Mouse (Mus musculus) heart, adult 2 months (tissue): ENCODE measurements at regions not wholly inside any gene's neighbourhood (a gene's known extent, or its start where the extent isn't known, plus 50 kb on each side); places are given as distances from the start of the nearest gene placed in this dataset.

Experiments used
- DNase-seq, 2 experiments: peaks; one replicate each; pipeline ENCODE4 v3.0.0; 2021
- H3K27ac ChIP-seq: fragments of 200-600 bp; 2 replicates; pipeline ENCODE4 v1.8.1; 2022
- H3K27me3 ChIP-seq: fragments of 200-500 bp; 2 replicates; pipeline ENCODE4 v1.6.1; 2012; ENCODE audit warnings: mild to moderate bottlenecking, low read length, inconsistent platforms, mixed read lengths; ENCODE audit not compliant: control insufficient read depth, insufficient read depth
- H3K36me3 ChIP-seq: fragments of 200-500 bp; 2 replicates; pipeline ENCODE4 v1.6.1; 2012; ENCODE audit warnings: low read length, inconsistent platforms; ENCODE audit not compliant: control insufficient read depth, insufficient read depth
- H3K4me1 ChIP-seq: fragments of 200-500 bp; 2 replicates; pipeline ENCODE4 v1.6.1; 2011; ENCODE audit warnings: low read length; ENCODE audit not compliant: control insufficient read depth, insufficient read depth
- H3K4me3 ChIP-seq: fragments of 200-600 bp; 2 replicates; pipeline ENCODE4 v1.8.1; 2022
- H3K79me2 ChIP-seq: fragments of 200-500 bp; replicated peaks from 2 replicates; pipeline ENCODE4 v1.6.1; 2012; ENCODE audit warnings: mild to moderate bottlenecking, inconsistent platforms, low read length, moderate library complexity, mixed read lengths; ENCODE audit not compliant: control insufficient read depth, insufficient read depth
- H3K9ac ChIP-seq: fragments of 200-500 bp; 2 replicates; pipeline ENCODE4 v1.6.1; 2012; ENCODE audit warnings: low read depth, mild to moderate bottlenecking, control low read depth, inconsistent platforms, low read length, mixed read lengths
- CTCF ChIP-seq: fragments of 200-600 bp; IDR thresholded peaks from 2 replicates; pipeline ENCODE4 v1.8.1; 2022; ENCODE audit warnings: antibody characterized with exemption, mild to moderate bottlenecking, moderate library complexity
- EP300 ChIP-seq: fragments of 200-500 bp; IDR thresholded peaks from 2 replicates; pipeline ENCODE4 v1.6.1; 2011; ENCODE audit warnings: low read depth, low read length, control low read depth; ENCODE audit not compliant: insufficient read depth
- POLR2A ChIP-seq: fragments of 200-500 bp; IDR thresholded peaks from 2 replicates; pipeline ENCODE4 v1.6.1; 2011; ENCODE audit warnings: mild to moderate bottlenecking, low read depth, low read length, control low read depth; ENCODE audit not compliant: insufficient read depth
- WGBS: fragments of 180-500 bp; shearing (Covaris S2); methylation state at CpG from one replicate; pipeline ENCODE4 v1.1.7; 2018; 5-methylcytosine and 5-hydroxymethylcytosine counted together
- intact Hi-C: fragments of 180-260 bp; cut with DNase I; formaldehyde crosslinking; loops from one replicate; pipeline ENCODE4 v1.15.1; 2025

- Histone ChIP-seq H3K4me3 (no peak overlapping the region), H3K79me2 (no peaks in the 10 kb centered on the region), H3K27ac (no peak overlapping the region), H3K9ac (no peak overlapping the region), H3K27me3 (no peaks in the 10 kb centered on the region), H3K4me1 (no peaks in the 10 kb centered on the region), H3K36me3 (no peaks in the 10 kb centered on the region)
- 83% methylated on average over 5 of the region's 5 CpGs for WGBS
- intact Hi-C loops: no loop called here
- TF ChIP-seq EP300: no peak
- TF ChIP-seq POLR2A: no peak
- no peak for TF ChIP-seq CTCF
- DNase-seq: no peak
Observed at GRCm38 (mm10) chr11:64158281-64158680, 79.0 kb upstream of the Cox10 start.

- Histone ChIP-seq H3K4me3 (no peak overlapping the region), H3K79me2 (no peaks in the 10 kb centered on the region), H3K27ac (no peak overlapping the region), H3K9ac (no peak overlapping the region), H3K27me3 (no peaks in the 10 kb centered on the region), H3K4me1 (no peaks in the 10 kb centered on the region), H3K36me3 (no peaks in the 10 kb centered on the region)
- DNase-seq: no peak
- intact Hi-C loops: no loop called here
- 76% methylated on average over 7 of the region's 7 CpGs for WGBS
- no peak for TF ChIP-seq POLR2A
- no peak for TF ChIP-seq EP300
- TF ChIP-seq CTCF: no peak
Observed at GRCm38 (mm10) chr11:64156640-64157039, 77.4 kb upstream of the Cox10 start.

- H3K9ac ChIP-seq: no peak overlapping the region
- H3K4me1 ChIP-seq: no peaks in the 10 kb centered on the region
- H3K4me3 ChIP-seq: no peak overlapping the region
- H3K27me3 ChIP-seq: no peaks in the 10 kb centered on the region
- 97% methylated on average over 2 of the region's 2 CpGs for WGBS
- no peak for DNase-seq
- TF ChIP-seq EP300 (no peak), CTCF (no peak), POLR2A (no peak)
- intact Hi-C loops: no loop called here
- H3K79me2 ChIP-seq: no peaks in the 10 kb centered on the region
- H3K27ac ChIP-seq: no peak overlapping the region
- no peaks in the 10 kb centered on the region for H3K36me3 ChIP-seq
Observed at GRCm38 (mm10) chr11:64139483-64139882, 60.2 kb upstream of the Cox10 start.

- Histone ChIP-seq H3K4me3 (no peak overlapping the region), H3K27me3 (no peaks in the 10 kb centered on the region), H3K79me2 (no peaks in the 10 kb centered on the region), H3K36me3 (no peaks in the 10 kb centered on the region), H3K27ac (no peak overlapping the region), H3K9ac (no peak overlapping the region), H3K4me1 (no peaks in the 10 kb centered on the region)
- TF ChIP-seq POLR2A: no peak
- no peak for TF ChIP-seq EP300
- TF ChIP-seq CTCF: no peak
- no peak for DNase-seq
- 41% methylated on average over 4 of the region's 4 CpGs for WGBS
- intact Hi-C loops: no loop called here
Observed at GRCm38 (mm10) chr11:64138934-64139333, 59.7 kb upstream of the Cox10 start.

GRCm38 (mm10) chr11:64135766-64136165 is 56.5 kb upstream of the Cox10 start:
- Histone ChIP-seq H3K36me3 (no peaks in the 10 kb centered on the region), H3K4me3 (no peak overlapping the region), H3K9ac (no peak overlapping the region), H3K4me1 (no peaks in the 10 kb centered on the region), H3K79me2 (no peaks in the 10 kb centered on the region), H3K27ac (no peak overlapping the region), H3K27me3 (no peaks in the 10 kb centered on the region)
- no peak for DNase-seq
- no peak for TF ChIP-seq CTCF
- no peak for TF ChIP-seq EP300
- TF ChIP-seq POLR2A: no peak
- WGBS: 86% methylated on average over 5 of the region's 5 CpGs
- intact Hi-C loops: no loop called here

- Histone ChIP-seq H3K4me1 (no peaks in the 10 kb centered on the region), H3K4me3 (no peak overlapping the region), H3K9ac (no peak overlapping the region), H3K36me3 (no peaks in the 10 kb centered on the region), H3K79me2 (no peaks in the 10 kb centered on the region), H3K27me3 (no peaks in the 10 kb centered on the region), H3K27ac (no peak overlapping the region)
- WGBS: 76% methylated on average over 2 of the region's 2 CpGs
- DNase-seq: no peak
- TF ChIP-seq POLR2A (no peak), EP300 (no peak), CTCF (no peak)
- intact Hi-C loops: no loop called here
Observed at GRCm38 (mm10) chr11:64135308-64135591, 56.0 kb upstream of the Cox10 start.
